ENCODE assay signal across 18 mouse cellular contexts in the genomic region with DNA sequence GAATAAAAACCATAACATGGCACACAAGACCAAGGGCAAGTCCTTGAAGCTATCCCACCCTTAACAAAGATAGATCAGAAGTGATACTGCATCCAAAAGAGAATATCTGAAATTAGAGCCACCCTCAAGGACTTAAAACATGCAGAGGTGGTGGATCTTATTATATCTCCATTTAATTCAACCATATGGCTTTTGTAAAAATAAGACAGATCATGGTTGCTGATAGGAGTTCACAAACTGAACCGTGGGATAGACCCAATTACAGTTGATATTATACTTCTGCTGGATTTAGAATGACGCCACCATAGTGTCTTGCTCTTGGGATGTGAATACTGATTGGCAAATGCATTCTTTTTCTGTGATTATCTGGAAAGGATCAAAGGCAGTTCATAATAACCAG.
DNase-seq lines count a peak whose midpoint lies in the region; ATAC-seq and TF ChIP-seq lines count a peak whose summit lies in the region.
"Had no signal": no experiment of that assay in that cellular context is flagged by ENCODE, and none has a peak within 500 bp of the region (broad histone marks: within the 10 kb centered on the region; RNA-seq: fewer than 3 reads in every experiment).

No protein-coding gene starts in this region.

- no peak overlapping the region for H3K4me2 ChIP-seq in lung, postnatal 0 days (replicated peaks; ENCODE audit: low read depth, low read length)
- H3K4me2 ChIP-seq: embryonic facial prominence, embryonic 12.5 days; forebrain, embryonic 13.5 days; forebrain, embryonic 15.5 days had no signal

- H3K27ac ChIP-seq in left cerebral cortex, adult 2 months, result peak overlapping the region; percentile 3
- H3K27ac ChIP-seq in lung, postnatal 0 days (ENCODE audit: low read length), result no peak overlapping the region
- H3K27ac ChIP-seq: embryonic facial prominence, embryonic 10.5 days; embryonic facial prominence, embryonic 12.5 days; forebrain, embryonic 13.5 days; forebrain, embryonic 15.5 days had no signal

- ATAC-seq in lung, postnatal 0 days, result no peak
- ATAC-seq: forebrain, embryonic 13.5 days; forebrain, embryonic 15.5 days had no signal

- TF ChIP-seq EP300 in lung, postnatal 0 days (IDR thresholded peaks at IDR 0.05), result no peak

- 0 out of 2 replicates have a peak, but pooled peaks cover 2% of the 10 kb centered on the region for H3K4me1 ChIP-seq in lung, postnatal 0 days (ENCODE audit: insufficient read depth, low read depth, low read length)
- H3K4me1 ChIP-seq: embryonic facial prominence, embryonic 10.5 days; embryonic facial prominence, embryonic 12.5 days; forebrain, embryonic 13.5 days; forebrain, embryonic 15.5 days had no signal

- H3K36me3 ChIP-seq in lung, postnatal 0 days (ENCODE audit: insufficient read depth, low read length), result no peaks in the 10 kb centered on the region
- H3K36me3 ChIP-seq: embryonic facial prominence, embryonic 10.5 days; embryonic facial prominence, embryonic 12.5 days; forebrain, embryonic 15.5 days had no signal

- no peaks in the 10 kb centered on the region for H3K27me3 ChIP-seq in lung, postnatal 0 days (replicated peaks; ENCODE audit: insufficient read depth, low read length)
- H3K27me3 ChIP-seq: embryonic facial prominence, embryonic 12.5 days; forebrain, embryonic 13.5 days; forebrain, embryonic 15.5 days had no signal

- WGBS in lung, postnatal 0 days, result 73% methylated on average over 2 of the region's 2 CpGs

- no peak for TF ChIP-seq CTCF in left cerebral cortex, adult 2 months (IDR thresholded peaks at IDR 0.05)
- TF ChIP-seq CTCF in lung, postnatal 0 days (IDR thresholded peaks at IDR 0.05), result no peak

- H3K9ac ChIP-seq in lung, postnatal 0 days (replicated peaks; ENCODE audit: low read depth), result no peak overlapping the region
- H3K9ac ChIP-seq: embryonic facial prominence, embryonic 12.5 days; forebrain, embryonic 13.5 days; forebrain, embryonic 15.5 days had no signal

- DNase-seq in frontal cortex, adult 2 months (ENCODE audit: extremely low spot score in 1 of 2, low spot score in 1 of 2), result peak; percentile 12 to 37
- no peak for DNase-seq in frontal cortex, postnatal 25 days (ENCODE audit: low spot score in 2 of 2)
- DNase-seq in left cerebral cortex, adult 2 months (ENCODE audit: extremely low spot score in 1 of 2, low spot score in 2 of 2), result no peak
- no peak for DNase-seq in left cerebral cortex, postnatal 4 days
- DNase-seq in telencephalon, adult 2 months (ENCODE audit: low read depth, low spot score), result peak; percentile 65
- DNase-seq in lung, postnatal 0 days (ENCODE audit: low spot score), result no peak
- DNase-seq: adrenal gland, adult 2 months; adrenal gland, postnatal 10 days; adrenal gland, postnatal 25 days; cerebellum, adult 11-12 months; cerebellum, adult 2 months; cerebellum, adult 9-10 months; cerebellum, postnatal 10 days; cerebellum, postnatal 25 days had no signal

- no peak overlapping the region for H3K4me3 ChIP-seq in left cerebral cortex, adult 2 months
- H3K4me3 ChIP-seq in lung, postnatal 0 days (ENCODE audit: low read depth, low read length), result no peak overlapping the region
- H3K4me3 ChIP-seq: embryonic facial prominence, embryonic 10.5 days; embryonic facial prominence, embryonic 12.5 days; forebrain, embryonic 13.5 days; forebrain, embryonic 15.5 days had no signal

- no peaks in the 10 kb centered on the region for H3K9me3 ChIP-seq in lung, postnatal 0 days (ENCODE audit: low read length)
- H3K9me3 ChIP-seq: embryonic facial prominence, embryonic 10.5 days; embryonic facial prominence, embryonic 12.5 days; forebrain, embryonic 13.5 days; forebrain, embryonic 15.5 days had no signal

- intact Hi-C loops in left cerebral cortex, adult 2 months (cut with DNase I), result loop anchor here (1.0 to 2.0 kb wide), 3 partner anchors 62 to 400 kb away; partner anchors contain the start of gene Nrn1
- intact Hi-C loops in left cerebral cortex, postnatal 4 days (cut with DNase I), result no loop called here

Comparison
In these comparisons a context has a peak if more than half of its experiments do, and no peak if none do; other contexts are left out.
1. DNase-seq: peak in frontal cortex, adult 2 months (2 of 2) and telencephalon, adult 2 months (single experiment); none in frontal cortex, postnatal 25 days (0 of 2), left cerebral cortex, adult 2 months (0 of 2), left cerebral cortex, postnatal 4 days (single experiment) and lung, postnatal 0 days (single experiment).